22 mouse cellular contexts compared by ENCODE assay signal in genomic region chr16:35120603-35121002, GRCm38 (mm10). TPM values are rescaled to one million over a fixed set of nuclear protein-coding genes. Genes with fewer than 3 reads are reported as not detected.
DNase-seq lines count a peak whose midpoint lies in the region; ATAC-seq lines count a peak whose summit lies in the region.
"Had no signal": no experiment of that assay in that cellular context is flagged by ENCODE, and none has a peak within 500 bp of the region (broad histone marks: within the 10 kb centered on the region; RNA-seq: fewer than 3 reads in every experiment).

No protein-coding gene starts in this region.

- no peaks in the 10 kb centered on the region for H3K36me3 ChIP-seq in forebrain, embryonic 14.5 days (ENCODE audit: control insufficient read depth, insufficient read depth, low read length)
- H3K36me3 ChIP-seq: G1E had no signal

- H3K27ac ChIP-seq in forebrain, embryonic 14.5 days (ENCODE audit: low read depth, low read length) = no peak overlapping the region

- H3K4me1 ChIP-seq in forebrain, embryonic 14.5 days (ENCODE audit: control insufficient read depth, insufficient read depth, low read length) = no peaks in the 10 kb centered on the region

- H3K27me3 ChIP-seq in forebrain, embryonic 14.5 days (replicated peaks; ENCODE audit: control insufficient read depth, insufficient read depth, low read length) = no peaks in the 10 kb centered on the region

- H3K4me3 ChIP-seq in forebrain, embryonic 14.5 days (ENCODE audit: low read depth, low read length) = no peak overlapping the region

- peak; percentile 55 for DNase-seq in heart, adult 11 months
- DNase-seq in heart, postnatal 4 days = no peak
- DNase-seq in R1 (ENCODE audit: low read depth, low spot score) (peak; percentile 50), ZHBTc4 (ENCODE audit: low read depth, low spot score) (peak; percentile 25)
- DNase-seq in thymus, adult 18-20 months = no peak
- DNase-seq in forebrain, embryonic 14.5 days (ENCODE audit: low spot score) = no peak
- DNase-seq: adrenal gland, adult 2 months; adrenal gland, adult 8-10 months; adrenal gland, postnatal 10 days; adrenal gland, postnatal 14 days; adrenal gland, postnatal 25 days; adrenal gland, postnatal 36 days; B cell, adult 2 months; cerebellum, adult 11 months; cerebellum, adult 11-12 months; cerebellum, adult 18-20 months; cerebellum, adult 2 months; cerebellum, adult 8-10 months had no signal

- no peak overlapping the region for H3K4me2 ChIP-seq in forebrain, embryonic 14.5 days (ENCODE audit: low read length)

- ATAC-seq in forebrain, embryonic 14.5 days = no peak
- ATAC-seq: activated CD4-positive, CD25-positive, alpha-beta regulatory T cell, adult 4 months; CD4-positive, CD25-positive, alpha-beta regulatory T cell, adult 4 months; Patski had no signal

- no peak overlapping the region for H3K9ac ChIP-seq in forebrain, embryonic 14.5 days (ENCODE audit: low read length)

- 82% methylated on average over 4 of the region's 4 CpGs for WGBS in forebrain, embryonic 14.5 days

- H3K9me3 ChIP-seq in forebrain, embryonic 14.5 days (replicated peaks; ENCODE audit: control insufficient read depth, low read length) = no peaks in the 10 kb centered on the region

RNA-seq across cellular contexts. Expression of gene Adcy5, which starts 34.1 kb away (rescaled TPM):
- 10 to 100 TPM; 65.2 to 65.7 TPM for total RNA-seq in heart, postnatal 4 days (2021)
- 4.4 and 5.4 TPM in 2 replicates for polyA plus RNA-seq in forebrain, embryonic 14.5 days (2014; fragmentation: Nextera tagmentation; extraction: Ambion mirVana)
- polyA plus RNA-seq: G1E had no signal

Comparison
In these comparisons a context has a peak if more than half of its experiments do, and no peak if none do; other contexts are left out.
1. DNase-seq: peak in heart, adult 11 months (single experiment), R1 (single experiment) and ZHBTc4 (single experiment); none in heart, postnatal 4 days (single experiment), thymus, adult 18-20 months (0 of 2) and forebrain, embryonic 14.5 days (single experiment).